Mouse (Mus musculus) testis, postnatal 10 days (tissue): ENCODE results near the gene Tssc4.

Experiments
- DNase-seq: peaks from one replicate; pipeline ENCODE4 v3.0.0; 2021; ENCODE audit warnings: low spot score

Gene Tssc4

DNA sequence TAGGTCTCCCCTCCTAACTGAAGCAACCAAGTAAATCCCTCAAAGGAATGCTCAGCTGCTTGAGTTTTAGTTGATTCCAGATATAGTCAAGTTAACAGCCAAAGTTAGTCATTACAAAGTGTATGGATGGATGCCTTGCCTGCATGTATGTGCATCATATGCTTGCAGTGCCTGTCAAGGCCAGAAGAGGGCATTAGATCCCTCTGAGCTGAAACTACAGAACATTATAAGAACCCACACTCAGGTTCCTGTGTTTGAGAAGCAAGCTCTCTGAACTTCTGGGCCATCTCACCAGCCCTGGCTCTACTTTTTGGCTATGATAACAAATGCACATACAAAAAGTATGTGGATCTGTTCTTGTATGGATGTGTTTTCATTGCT is 24.2 kb upstream of the Tssc4 start:
- DNase-seq: no peak

DNA sequence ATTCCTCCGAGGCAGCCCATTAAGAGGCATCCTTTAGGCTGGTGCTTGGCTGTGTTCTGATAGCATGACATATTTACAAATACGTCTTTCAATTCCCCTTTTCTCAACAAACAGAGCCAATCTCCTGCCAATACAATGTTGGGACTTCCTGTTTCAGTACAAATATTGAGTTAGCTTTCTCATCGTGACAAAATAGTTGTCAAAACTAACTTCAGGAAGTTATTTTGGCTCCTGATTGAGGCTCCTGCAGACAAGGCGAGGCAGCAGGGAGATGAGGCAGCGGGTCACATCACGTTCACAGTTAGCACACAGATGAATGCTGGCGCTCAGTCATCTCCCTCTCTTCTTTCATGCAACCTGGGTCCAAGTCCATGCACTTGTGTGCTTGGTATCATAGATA is 22.7 kb upstream of the Tssc4 start:
- no peak for DNase-seq

DNA sequence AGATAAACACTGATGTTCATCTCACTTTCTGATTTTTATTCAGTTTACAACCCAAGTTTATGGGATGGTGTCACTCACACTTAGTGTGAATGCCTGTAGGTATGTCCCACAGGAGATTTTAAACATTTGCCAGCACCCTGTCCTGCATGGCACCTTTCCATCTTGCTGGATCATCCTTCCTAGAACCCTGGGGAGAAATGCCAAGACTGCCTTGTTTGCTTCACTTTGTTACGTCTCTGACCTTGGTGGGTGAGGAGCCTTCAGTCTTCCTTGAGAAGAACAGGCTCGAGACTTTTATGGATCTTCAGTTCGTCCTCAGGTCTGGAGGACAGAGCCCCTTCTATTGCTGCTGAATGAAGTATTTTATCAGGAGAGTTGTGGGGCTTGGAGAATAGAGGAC is 19.7 kb upstream of the Tssc4 start:
- DNase-seq: no peak

DNA sequence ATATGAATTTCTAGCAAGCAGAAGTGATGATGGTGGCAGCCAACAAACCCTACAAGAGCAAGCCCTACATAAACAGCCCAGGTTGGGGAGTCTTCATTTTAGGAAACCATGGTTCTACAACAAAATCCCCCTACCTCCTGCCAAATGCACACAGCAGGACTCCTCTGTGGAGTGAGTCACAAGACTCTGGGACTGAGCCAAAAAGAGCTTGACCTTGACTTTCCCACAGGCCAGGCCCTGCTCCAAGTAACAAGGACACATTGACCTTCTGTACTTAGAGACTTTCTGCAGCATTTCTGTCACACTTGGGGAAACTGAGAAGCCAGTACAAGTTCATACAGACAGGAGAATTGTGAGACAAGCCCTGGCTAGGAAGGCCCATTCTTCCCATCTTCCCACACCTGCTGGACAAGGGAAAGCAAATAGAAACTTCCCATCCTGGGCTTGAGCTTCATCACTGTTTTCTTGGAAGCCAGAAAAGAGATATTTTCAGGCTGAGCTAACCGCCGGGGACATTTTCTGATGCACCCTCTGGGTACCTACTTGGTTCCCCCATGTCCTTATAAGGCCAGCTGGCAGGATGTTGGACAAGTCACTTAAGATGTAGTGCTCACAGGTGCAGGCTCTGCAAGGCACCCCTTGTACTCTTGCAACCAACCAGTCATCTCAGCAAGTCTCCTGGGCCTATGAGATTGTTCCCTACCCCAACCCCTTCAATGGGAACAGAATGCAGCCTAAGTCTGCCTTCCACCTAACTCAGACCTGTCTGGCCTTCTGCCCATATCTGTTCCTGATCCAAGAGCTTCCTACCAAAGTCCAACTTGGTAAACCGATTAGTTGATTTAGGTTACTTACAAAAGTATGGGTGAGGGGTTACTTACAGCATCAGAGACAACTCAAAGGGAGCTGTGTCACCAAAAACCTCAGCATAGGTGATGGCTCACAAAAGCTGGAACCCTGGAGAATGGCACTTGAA is 18.9 kb upstream of the Tssc4 start:
- DNase-seq: peak; percentile 68

DNA sequence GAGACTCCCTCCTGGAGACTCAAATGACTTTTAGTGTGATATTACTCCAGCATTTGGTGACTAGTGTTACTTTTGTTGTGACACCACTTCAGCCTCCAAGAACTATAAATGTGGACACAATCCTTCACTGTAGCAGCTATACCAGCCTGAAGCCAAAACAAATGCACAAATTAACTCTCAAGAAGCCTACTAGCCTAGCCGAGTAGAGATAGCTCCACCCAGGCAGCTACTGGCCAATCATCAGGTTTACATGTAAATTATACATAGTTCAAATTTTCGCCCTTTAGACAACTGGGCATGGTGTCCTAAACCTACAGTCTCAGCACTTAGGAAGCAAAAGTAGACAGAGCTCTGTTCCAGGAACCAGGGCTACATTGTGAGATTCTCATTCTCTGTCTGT is 17.7 kb upstream of the Tssc4 start:
- DNase-seq: no peak

DNA sequence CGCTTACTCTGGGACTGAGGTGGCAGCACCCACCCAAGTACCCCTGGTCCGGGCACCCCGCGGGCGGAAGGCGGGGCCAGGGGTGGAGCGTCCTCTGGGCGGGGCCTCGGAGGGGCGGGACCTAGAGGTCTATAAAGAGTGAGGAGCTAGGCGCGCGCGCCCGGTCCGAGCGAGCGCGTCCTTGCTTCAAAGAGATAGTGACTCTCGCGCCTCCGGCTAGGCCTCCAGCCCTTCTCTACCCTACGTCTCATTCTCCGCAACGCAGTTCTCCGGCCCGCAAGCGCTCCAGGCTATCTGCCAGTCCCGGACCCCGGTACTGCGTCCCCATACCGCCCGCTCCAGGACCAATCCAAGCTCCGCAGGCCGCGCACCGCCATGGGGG is 16.4 kb upstream of the Tssc4 start, which contains the start of gene Cd81:
Gene Cd81, plus strand, starts transcription at position 114 of the 382 bp plus-strand sequence.
- peak; percentile 97 for DNase-seq

DNA sequence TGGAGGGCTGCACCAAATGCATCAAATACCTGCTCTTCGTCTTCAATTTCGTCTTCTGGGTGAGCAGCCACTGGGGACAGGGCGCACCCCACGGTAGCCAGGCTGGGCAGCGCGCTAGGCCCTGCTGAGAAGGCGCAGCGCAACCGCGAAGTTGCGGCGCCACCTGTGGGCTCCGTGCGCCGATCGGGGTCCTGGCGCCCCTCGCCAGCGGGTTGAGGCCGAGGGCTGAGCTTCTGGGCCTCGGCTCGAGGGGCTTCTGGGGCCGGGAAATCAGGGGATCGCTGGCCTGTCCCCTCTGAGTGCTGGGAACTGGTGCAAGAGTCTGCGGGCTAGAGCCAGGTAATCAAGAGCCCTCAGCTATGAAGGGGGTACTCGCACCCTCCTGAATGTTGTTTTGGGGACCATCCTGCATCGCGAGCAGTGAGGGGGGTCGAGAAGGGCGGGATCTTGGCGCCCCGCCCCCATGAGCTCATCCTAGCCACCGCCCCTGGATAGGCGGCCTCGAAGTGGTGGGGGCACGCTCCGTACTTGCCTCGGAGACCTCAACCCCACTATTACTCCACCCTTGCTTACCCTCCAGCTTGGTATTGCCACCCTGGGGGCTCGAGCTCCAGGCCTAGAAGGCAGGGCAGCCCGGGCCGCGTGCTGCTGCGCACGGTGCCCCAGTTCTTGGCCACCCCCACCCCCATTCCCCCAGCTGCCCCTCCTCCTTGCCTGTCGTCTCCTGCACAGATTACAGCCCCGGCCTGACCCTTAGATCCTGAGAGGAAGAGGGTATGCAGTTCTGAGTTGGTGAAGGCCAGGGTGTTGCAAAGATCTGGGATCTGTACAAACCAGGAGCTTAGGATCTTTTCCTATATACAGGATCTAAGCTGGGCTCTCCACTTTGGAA is 15.8 kb upstream of the Tssc4 start:
- peak; percentile 86 for DNase-seq

DNA sequence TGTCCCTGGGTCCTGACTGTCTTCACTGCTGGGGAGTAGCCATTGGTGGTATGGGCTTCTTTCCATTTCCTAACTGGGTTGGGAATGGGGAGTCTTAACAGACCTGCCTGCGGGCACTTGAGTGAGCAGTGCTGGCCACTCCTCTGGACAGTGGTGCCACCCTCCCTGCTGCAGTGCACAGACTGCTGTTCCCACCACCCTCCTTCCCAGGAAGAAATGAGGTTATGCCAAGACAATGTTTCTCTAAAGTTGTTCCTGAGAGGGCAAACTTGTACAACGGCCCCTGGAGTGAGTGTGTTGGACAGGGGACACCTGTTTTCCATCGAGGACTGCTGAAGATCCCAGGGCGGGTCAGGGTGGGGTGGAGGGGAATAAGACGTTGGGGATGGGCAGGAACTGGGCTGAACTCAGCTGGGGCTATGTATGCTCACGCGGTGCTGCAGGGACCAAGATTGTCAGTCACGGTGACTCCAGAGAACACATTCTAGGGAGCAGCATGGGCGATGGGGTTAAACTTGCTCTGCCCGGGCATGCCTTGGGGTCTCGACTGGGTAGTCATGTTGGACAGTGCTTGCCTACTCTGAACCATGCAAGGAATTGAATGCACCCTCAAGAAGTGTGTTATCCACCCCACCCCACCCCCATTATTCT is 15.0 kb upstream of the Tssc4 start:
- no peak for DNase-seq

DNA sequence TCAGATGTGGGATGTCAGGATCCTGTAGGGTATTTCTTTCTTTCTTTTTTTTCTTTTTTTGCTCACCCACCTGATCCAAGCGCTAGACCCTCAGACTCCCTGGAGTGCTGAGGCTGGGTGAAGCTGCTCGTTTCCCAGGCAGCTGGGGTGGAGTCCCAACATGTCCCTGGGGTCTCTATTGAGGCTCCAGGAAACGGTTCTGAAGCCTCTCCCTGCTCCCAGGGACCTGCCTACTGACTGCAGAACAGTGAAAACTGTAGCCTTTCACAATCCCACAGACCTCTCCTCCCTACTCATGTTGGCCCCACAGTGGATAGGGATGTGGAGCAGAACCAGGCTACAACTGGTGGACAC is 14.5 kb upstream of the Tssc4 start:
- DNase-seq: no peak

DNA sequence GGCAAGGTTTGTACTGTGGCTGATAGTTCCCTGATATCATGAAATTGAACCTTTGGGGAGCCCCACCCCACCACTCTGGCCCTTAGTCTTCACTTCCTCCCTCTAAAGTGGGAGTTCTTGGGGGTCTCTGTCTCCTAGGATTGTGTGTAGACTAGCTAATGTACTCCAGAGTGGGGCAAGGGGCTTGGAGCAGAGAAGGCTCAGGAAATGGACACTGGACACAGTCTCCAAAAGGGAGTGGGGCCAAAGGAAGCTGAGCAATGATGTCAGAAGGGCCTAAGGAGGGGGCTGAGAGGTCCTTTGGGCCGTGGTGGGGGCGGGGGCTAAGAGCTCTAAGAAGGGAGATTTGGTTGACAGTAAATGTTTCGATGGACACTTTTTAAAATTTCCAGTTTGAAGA is 14.0 kb upstream of the Tssc4 start:
- no peak for DNase-seq

DNA sequence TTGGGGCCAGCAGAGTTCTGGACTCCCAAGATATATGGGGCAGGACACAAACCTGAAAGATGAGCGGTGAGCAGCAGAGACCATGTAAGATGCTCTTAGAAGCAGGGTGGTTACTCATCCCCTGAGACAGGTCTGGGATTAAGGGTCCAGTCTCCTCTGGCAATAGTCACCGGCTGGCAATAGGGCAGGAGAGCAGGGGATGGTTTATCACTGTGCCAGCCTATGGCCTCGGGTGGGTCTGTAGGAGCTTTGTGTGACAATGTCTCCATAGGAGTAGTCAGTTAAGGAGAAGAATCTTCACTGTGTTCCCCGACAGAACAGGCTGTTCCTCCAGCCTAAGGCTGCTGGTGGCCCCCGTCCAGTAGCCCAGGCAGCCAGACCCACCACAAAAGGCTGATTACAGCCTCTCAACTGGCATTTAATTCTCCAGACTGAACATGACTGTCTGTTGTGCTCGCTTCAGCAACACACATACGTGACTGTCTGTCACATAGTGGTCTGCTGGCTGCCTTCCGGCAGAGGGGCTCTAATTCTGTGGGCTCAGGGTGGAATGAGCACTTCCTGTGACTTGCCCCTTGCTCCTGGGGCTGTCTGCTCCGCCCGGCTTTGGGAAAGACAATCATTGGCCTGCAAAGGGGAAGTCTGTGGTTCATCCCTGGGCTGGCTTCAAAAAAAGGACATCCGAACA is 13.4 kb upstream of the Tssc4 start:
- no peak for DNase-seq

DNA sequence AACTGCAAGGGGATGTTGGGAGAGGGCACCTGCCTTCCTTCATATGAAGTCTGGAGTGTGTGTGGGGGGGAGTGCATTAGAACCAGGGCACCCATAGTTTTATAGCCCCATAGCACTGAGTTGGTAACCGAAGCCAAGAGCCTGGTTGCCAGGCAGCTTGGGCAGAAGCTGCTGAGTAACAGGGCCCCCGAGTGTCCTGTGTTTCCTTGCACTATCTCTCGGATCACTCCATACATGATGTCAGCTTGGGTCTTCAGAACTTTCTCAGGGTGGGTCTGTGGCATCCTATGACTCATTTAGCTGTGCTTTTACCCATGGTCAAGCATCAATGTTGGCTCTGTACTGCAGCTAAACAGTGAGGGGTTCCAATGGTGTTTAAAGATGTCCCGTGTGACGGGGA is 12.0 kb upstream of the Tssc4 start:
- no peak for DNase-seq

DNA sequence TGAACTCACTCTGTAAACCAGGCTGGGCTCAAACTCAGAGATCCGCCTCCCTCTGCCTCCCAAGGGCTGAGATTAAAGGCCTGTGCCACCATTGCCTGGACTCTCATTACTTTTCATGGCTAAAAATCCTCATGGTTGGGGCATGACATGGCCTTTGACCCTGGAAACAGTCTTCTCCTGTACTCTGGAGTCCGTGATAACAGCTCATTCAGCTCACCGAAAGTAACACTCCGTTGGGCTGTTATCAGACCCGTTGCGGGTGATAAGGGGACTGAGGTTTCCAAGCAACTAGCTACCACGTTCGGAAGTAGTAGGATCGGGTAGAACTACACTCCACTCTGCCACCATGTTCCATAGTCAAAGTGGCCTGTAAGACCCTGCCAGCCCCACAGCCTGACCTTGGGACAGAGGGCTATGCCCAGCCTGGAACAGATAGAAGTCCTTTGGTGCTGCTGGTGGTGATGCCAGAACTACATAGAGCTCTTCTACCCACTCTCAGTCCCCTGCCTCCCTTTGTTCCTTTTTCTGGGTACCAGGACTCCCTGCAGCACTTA is 11.3 kb upstream of the Tssc4 start:
- DNase-seq: no peak

DNA sequence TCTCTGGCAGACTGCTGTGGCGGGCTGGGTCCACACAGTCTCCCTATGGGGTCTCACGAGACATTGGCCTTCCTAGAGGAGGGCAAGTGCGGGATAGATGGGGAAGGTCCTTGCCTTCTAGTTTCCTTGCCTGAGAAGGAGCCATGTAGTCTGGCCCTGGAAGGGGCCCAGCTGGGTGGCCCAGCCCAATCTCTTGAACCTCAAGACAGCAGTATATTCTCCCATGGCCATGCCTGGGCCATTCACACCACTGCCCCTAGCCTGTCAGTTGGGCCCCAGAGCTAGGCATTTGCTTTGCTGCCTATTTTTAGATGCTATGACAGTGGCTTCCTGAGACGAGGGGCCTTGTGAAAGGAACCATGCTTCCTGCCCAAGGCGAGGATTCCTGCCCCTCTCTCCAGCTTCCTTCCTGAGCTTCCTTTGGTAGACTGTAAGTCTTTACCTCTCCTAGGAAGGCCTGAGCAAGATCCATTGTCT is 10.8 kb upstream of the Tssc4 start:
- no peak for DNase-seq

DNA sequence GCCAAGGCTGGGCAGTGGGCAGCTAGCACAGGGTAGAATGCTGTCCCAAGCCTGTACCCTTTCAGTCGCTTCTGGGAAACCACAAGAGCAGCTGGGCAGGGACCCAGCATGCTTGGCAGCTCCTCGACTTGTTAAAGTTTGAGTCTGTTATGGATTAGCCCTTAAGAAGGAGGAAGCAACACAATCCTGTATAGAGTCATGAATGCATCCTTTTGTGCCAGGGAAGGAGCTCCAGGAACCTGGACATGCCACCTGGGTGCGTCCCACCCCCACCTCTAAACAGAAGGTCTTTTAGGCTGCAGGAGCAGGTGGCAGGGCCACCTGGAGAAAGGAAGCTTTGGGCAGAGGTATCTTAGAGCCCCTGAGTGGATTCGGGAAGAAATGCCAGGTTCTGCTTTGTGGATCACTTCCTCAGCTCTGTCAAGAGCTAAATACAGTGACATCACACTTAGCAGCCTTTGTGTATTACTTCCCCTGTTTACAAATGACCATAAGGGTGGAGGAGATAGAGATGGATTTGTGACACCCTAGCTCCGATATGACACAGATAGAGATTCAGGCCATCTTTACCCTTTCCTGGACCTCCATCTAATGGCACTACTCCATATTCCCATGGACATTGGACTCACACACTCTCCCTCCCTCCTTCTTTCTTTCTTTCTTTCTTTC is 9.7 kb upstream of the Tssc4 start:
- DNase-seq: no peak

DNA sequence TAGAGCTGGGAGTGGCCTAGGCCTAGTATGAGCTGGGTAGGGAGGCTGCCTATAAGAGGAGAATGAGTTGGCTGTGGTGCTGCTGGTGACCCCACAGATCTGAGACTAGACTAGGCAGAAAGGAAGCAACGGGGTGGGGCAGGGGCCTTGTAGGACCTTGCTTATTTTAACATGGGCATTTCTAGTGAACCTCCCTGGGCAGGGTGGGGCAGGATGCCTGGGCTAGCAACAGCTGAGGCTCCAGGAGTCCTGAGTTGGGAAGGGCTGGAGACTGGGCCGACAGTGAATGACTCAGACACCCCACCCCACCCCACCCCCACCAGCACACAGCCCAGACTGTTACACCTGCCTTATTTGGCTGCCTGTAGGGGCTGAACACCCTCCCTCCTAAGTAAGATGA is 6.3 kb upstream of the Tssc4 start:
- no peak for DNase-seq

DNA sequence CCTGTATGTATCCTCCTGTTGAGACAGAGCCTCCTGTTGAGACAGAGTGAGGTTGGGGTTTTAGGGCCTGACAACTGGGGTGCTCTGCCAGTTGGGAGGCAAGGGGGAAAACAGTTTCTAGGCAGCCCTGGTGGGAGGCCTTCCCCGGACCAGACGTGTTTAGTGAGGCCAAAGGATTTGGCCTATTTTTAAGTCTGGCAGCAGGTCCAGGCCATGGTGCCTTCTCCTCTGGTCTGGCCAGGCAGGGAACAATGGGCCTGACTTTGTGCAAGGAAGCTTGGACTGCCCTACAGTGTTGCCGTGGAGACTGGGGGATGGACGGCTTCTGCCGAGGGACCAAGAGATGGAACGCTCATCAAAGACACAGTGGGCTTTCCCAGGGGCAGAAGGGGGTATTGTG is 4.8 kb upstream of the Tssc4 start:
- DNase-seq: no peak

DNA sequence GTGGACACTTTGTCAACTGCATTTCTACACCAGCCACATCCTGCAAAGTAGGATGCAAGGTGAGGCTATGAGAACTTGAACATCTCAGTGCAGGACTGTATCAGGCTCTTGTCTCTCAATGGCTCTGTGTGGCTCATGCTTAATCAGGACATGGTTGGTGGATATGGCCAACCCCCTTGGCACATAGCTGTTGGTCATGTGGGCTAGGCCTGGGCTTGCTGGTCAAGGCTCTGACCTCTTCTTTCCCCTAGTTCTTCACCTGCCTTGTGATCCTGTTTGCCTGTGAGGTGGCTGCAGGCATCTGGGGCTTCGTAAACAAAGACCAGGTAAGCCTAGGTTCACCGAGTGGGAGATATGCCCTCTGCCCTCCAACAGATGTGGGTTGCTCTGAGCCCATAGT is 3.4 kb upstream of the Tssc4 start:
- no peak for DNase-seq

DNA sequence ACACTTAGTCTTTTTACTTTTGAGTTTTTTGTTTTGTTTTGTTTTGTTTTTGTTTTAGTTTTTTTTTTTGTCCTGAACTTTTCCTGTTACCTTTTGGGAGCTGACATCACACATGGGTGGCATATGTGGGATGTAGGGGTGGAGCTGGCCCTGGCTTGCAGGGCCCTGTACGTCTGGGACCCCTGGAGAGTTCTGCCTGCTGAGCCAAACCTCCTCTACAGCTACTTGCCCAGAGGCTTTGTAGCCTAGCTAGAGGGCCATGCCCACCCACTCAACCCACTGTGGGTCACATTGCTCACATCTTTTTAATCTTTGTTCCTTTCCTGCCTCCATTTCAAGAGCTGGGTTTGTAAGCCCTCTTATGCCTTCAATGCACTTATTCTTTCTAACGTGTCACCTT is 1.6 kb upstream of the Tssc4 start:
- DNase-seq: no peak

DNA sequence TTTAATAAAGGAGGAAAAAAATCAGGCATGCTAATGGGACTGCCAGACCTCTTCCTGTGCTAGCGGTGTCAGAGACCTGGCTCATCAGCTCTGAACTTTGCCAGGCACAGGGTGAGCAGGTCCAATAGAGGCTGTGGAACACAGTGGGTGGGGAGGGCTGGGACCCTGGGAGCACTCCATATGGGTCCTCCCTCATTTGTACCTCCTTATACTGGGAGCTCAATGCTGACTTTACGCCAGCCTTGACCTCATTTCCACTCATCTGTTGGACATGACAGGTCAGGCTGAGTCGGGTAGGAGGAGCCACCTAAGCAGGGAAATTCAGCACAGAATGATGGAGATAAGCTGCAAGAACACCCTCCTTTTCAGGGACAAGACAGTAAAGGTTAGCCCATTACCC is 1.2 kb upstream of the Tssc4 start:
- no peak for DNase-seq

DNA sequence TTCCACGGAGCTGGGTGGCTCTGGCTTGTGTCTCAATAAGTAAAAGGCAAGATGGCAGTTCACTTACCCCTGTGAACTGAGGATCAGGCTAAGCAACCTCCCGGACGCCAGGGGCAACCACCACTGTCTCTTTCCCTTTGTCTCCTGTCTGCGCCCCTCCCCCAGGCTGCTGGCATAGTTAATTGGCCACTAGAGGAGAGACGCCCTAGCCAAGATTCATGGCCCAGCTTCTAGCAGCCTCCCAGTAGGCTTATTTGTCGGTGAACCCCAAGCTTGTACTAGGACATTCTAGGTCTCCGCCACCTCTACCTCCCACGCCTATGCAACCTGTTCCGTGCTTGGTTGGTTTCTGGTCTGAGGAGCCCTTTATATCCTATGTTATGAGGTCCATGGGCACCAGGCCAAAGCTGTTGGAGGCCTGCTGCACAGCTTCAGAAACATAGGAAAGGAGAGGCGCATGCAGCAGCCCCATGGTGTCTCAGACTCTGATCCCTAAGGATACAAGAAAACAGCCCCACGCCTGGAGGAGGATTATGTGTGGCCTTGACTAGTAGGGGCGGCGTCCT is 650 bp upstream of the Tssc4 start:
- peak; percentile 85 for DNase-seq
